Mouse (Mus musculus): ENCODE results near the gene Igf2. TPM values are rescaled to one million over a fixed set of nuclear protein-coding genes. Genes with fewer than 3 reads are reported as not detected.

The Igf2 gene
- total and polyA plus RNA-seq, 3 experiments: not detected

- no peaks in the 10 kb centered on the region for H3K79me2 ChIP-seq (ENCODE audit: control insufficient read depth, insufficient read depth, low read length, poor library complexity)
- no peaks in the 10 kb centered on the region for H3K4me1 ChIP-seq (ENCODE audit: control insufficient read depth in 1 of 2, insufficient read depth in 2 of 2, low read length in 2 of 2)
- no peak for DNase-seq (ENCODE audit: low read depth, low spot score)
- no peak for TF ChIP-seq SIN3A (IDR thresholded peaks at IDR 0.05; ENCODE audit: low read length)
- TF ChIP-seq TCF12 (IDR thresholded peaks at IDR 0.05; ENCODE audit: low read depth, low read length): no peak
- TF ChIP-seq CTCF (IDR thresholded peaks at IDR 0.05 in 2 of 3, conservative IDR thresholded peaks at IDR 0.05 in 1 of 3; ENCODE audit: control insufficient read depth in 1 of 3, insufficient read depth in 1 of 3, low read depth in 2 of 3, low read length in 3 of 3, poor library complexity in 1 of 3, severe bottlenecking in 1 of 3): no peak
- TF ChIP-seq GABPA (IDR thresholded peaks at IDR 0.05; ENCODE audit: low read depth, low read length): no peak
- TF ChIP-seq NRF1 (IDR thresholded peaks at IDR 0.05; ENCODE audit: insufficient read depth, low read depth, low read length, poor library complexity, severe bottlenecking): no peak
- TF ChIP-seq SMC3 (IDR thresholded peaks at IDR 0.05; ENCODE audit: low read depth, low read length): no peak
- no peak for TF ChIP-seq MYC (IDR thresholded peaks at IDR 0.05; ENCODE audit: low read depth, low read length)
- no peak for TF ChIP-seq MXI1 (IDR thresholded peaks at IDR 0.05; ENCODE audit: low read depth, low read length)
- TF ChIP-seq HCFC1 (IDR thresholded peaks at IDR 0.05; ENCODE audit: low read depth, low read length): no peak
- TF ChIP-seq E2F4 (IDR thresholded peaks at IDR 0.05; ENCODE audit: borderline replicate concordance, low read depth, low read length): no peak
- no peak for TF ChIP-seq ZNF384 (IDR thresholded peaks at IDR 0.05; ENCODE audit: low read depth, low read length)
- no peak for TF ChIP-seq TAL1 (IDR thresholded peaks at IDR 0.05; ENCODE audit: low read length)
- no peak for TF ChIP-seq ZMIZ1 (IDR thresholded peaks at IDR 0.05; ENCODE audit: low read depth, low read length)
- no peak for TF ChIP-seq USF1 (IDR thresholded peaks at IDR 0.05; ENCODE audit: low read depth, low read length)
- TF ChIP-seq TBP (IDR thresholded peaks at IDR 0.05; ENCODE audit: low read depth, low read length): no peak
- no peak for TF ChIP-seq KAT2A (conservative IDR thresholded peaks at IDR 0.05; ENCODE audit: low read depth, low read length)
- TF ChIP-seq RAD21 (IDR thresholded peaks at IDR 0.05; ENCODE audit: low read depth, low read length): no peak
- TF ChIP-seq EP300 (IDR thresholded peaks at IDR 0.05; ENCODE audit: low read depth in 1 of 2, low read length in 2 of 2): no peak
- TF ChIP-seq POLR2AphosphoS5 (IDR thresholded peaks at IDR 0.05; ENCODE audit: borderline replicate concordance, low read depth, low read length): no peak
- TF ChIP-seq MAX (IDR thresholded peaks at IDR 0.05; ENCODE audit: low read length): no peak
- H3K9me3 ChIP-seq (replicated peaks; ENCODE audit: insufficient read depth, low read length): no peaks in the 10 kb centered on the region
- H3K4me3 ChIP-seq (ENCODE audit: control insufficient read depth in 1 of 2, insufficient read depth in 1 of 2, low read depth in 2 of 2, low read length in 2 of 2): no peak overlapping the region
- no peaks in the 10 kb centered on the region for H3K36me3 ChIP-seq (ENCODE audit: control insufficient read depth in 1 of 2, insufficient read depth in 2 of 2, low read length in 2 of 2)
- no peak overlapping the region for H3K27ac ChIP-seq (ENCODE audit: control insufficient read depth, low read depth, low read length)
- H3K9ac ChIP-seq (ENCODE audit: control insufficient read depth, low read depth, low read length, poor library complexity, severe bottlenecking): no peak overlapping the region
- H3K27me3 ChIP-seq (ENCODE audit: control insufficient read depth in 1 of 2, insufficient read depth in 2 of 2, low read length in 2 of 2): no peaks in the 10 kb centered on the region
Observed at GRCm38 (mm10) chr7:142653726-142654125, 12.9 kb downstream of the Igf2 start.

- no peak for DNase-seq (ENCODE audit: low read depth, low spot score)
- TF ChIP-seq CTCF (IDR thresholded peaks at IDR 0.05 in 2 of 3, conservative IDR thresholded peaks at IDR 0.05 in 1 of 3; ENCODE audit: control insufficient read depth in 1 of 3, insufficient read depth in 1 of 3, low read depth in 2 of 3, low read length in 3 of 3, poor library complexity in 1 of 3, severe bottlenecking in 1 of 3) (no peak), GATA1 (IDR thresholded peaks at IDR 0.05; ENCODE audit: low read depth, low read length) (no peak), KAT2A (conservative IDR thresholded peaks at IDR 0.05; ENCODE audit: low read depth, low read length) (no peak), SMC3 (IDR thresholded peaks at IDR 0.05; ENCODE audit: low read depth, low read length) (no peak), JUND (IDR thresholded peaks at IDR 0.05; ENCODE audit: low read depth, low read length) (no peak), GABPA (IDR thresholded peaks at IDR 0.05; ENCODE audit: low read depth, low read length) (no peak), NRF1 (IDR thresholded peaks at IDR 0.05; ENCODE audit: insufficient read depth, low read depth, low read length, poor library complexity, severe bottlenecking) (no peak), ZMIZ1 (IDR thresholded peaks at IDR 0.05; ENCODE audit: low read depth, low read length) (no peak), USF2 (IDR thresholded peaks at IDR 0.05; ENCODE audit: borderline replicate concordance in 1 of 2, insufficient read depth in 1 of 2, low read depth in 1 of 2, low read length in 2 of 2) (no peak), TCF12 (IDR thresholded peaks at IDR 0.05; ENCODE audit: low read depth, low read length) (no peak), POLR2AphosphoS2 (IDR thresholded peaks at IDR 0.05; ENCODE audit: low read length) (no peak), BHLHE40 (IDR thresholded peaks at IDR 0.05; ENCODE audit: borderline replicate concordance, low read depth, low read length) (no peak), ZC3H11A (IDR thresholded peaks at IDR 0.05; ENCODE audit: low read depth, low read length) (no peak), MYC (IDR thresholded peaks at IDR 0.05; ENCODE audit: low read depth, low read length) (no peak), TAL1 (IDR thresholded peaks at IDR 0.05; ENCODE audit: low read length) (no peak), MYB (IDR thresholded peaks at IDR 0.05; ENCODE audit: low read depth, low read length) (no peak), NELFE (IDR thresholded peaks at IDR 0.05; ENCODE audit: low read depth, low read length) (no peak), HCFC1 (IDR thresholded peaks at IDR 0.05; ENCODE audit: low read depth, low read length) (no peak), ZNF384 (IDR thresholded peaks at IDR 0.05; ENCODE audit: low read depth, low read length) (no peak), RAD21 (IDR thresholded peaks at IDR 0.05; ENCODE audit: low read depth, low read length) (no peak)
- no peaks in the 10 kb centered on the region for H3K36me3 ChIP-seq (ENCODE audit: control insufficient read depth in 1 of 2, insufficient read depth in 2 of 2, low read length in 2 of 2)
- no peaks in the 10 kb centered on the region for H3K9me3 ChIP-seq (replicated peaks; ENCODE audit: insufficient read depth, low read length)
- no peak overlapping the region for H3K9ac ChIP-seq (ENCODE audit: control insufficient read depth, low read depth, low read length, poor library complexity, severe bottlenecking)
- H3K27me3 ChIP-seq (ENCODE audit: control insufficient read depth in 1 of 2, insufficient read depth in 2 of 2, low read length in 2 of 2): no peaks in the 10 kb centered on the region
- no peak overlapping the region for H3K27ac ChIP-seq (ENCODE audit: control insufficient read depth, low read depth, low read length)
- H3K4me3 ChIP-seq (ENCODE audit: control insufficient read depth in 1 of 2, insufficient read depth in 1 of 2, low read depth in 2 of 2, low read length in 2 of 2): no peak overlapping the region
- H3K4me1 ChIP-seq (ENCODE audit: control insufficient read depth in 1 of 2, insufficient read depth in 2 of 2, low read length in 2 of 2): no peaks in the 10 kb centered on the region
- H3K79me2 ChIP-seq (ENCODE audit: control insufficient read depth, insufficient read depth, low read length, poor library complexity): no peaks in the 10 kb centered on the region
Observed at GRCm38 (mm10) chr7:142646676-142647075, 19.9 kb downstream of the Igf2 start.
